Mouse (Mus musculus): Measurements from ENCODE around the gene Cse1l. TPM values are rescaled to one million over a fixed set of nuclear protein-coding genes. Genes with fewer than 3 reads are reported as not detected.

Cse1l gene
- total RNA-seq, 2 experiments from 2014 or later, result 51.0 to 56.1 TPM

DNA sequence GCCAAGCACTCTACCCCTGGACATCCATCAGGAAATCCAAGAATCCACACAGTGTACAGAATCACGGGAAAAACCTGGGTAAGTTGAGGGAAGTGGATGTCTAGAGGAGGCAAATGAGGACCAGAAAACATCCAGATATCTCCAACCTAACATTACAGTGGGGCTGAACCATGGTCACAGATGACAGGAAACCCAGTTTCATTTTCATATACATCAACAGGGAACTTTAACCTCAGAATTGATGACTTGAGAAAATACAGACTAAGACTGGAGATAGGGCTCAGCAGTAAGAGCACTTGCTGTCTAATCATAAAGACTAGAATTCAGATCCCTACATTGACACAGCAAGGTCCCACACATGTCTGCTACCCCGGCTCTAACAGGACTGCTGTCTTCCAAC lies 58.9 kb downstream of the Cse1l start:
- DNase-seq (ENCODE audit: low spot score in 2 of 2), result no peak

DNA sequence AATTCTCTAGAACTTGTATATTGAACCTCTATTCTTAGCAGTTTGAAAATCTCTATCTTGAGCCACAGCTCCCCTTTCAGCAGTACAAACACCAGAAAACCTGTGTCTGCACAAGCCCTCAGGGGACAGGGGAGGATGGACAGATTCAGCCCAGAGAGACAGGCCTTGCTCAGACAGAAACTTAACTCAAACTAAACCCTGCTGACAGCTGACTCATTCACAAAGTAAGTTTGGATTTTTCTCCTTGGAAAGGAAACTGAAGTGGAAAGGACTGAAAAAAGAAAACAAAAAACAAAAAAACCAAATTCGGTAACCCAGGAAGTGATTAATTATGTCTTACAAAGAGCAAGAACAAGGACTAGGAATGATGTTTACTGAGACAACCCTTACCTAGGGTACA lies 67.3 kb downstream of the Cse1l start:
- DNase-seq (ENCODE audit: low spot score in 2 of 2), result no peak

DNA sequence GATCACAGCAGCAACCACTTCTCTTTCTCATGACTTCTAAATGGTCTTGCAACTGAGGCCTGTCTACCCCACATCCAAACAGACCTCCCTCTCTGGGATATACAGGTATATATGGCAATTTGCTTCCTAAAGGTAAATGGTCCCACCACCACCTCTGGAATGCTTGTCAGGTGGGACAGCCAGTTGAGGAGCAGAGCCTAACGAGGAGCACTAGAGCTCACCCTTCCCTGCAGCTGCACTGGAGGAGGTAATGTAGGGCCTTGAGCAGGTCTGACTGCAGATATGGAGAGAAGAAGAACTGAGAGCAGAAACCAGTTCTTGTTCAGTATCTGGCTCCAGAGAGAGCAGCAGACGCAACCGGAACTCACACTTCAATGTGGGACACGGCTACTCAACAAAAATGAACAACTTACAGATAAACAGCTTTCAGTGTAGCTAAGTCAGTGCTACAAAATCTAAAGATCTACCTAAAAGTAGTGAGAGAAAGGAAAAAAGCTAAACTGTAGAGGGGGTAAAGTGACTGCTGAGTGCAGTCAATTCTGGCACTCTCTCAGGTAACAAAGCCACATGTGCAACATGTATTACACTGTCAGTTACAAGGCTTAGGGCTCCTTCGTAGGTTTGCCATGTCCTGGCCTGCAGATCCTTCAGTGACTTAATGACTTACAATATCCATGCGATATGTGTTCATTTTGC lies 68.5 kb downstream of the Cse1l start:
- DNase-seq (ENCODE audit: low spot score in 2 of 2), result no peak

DNA sequence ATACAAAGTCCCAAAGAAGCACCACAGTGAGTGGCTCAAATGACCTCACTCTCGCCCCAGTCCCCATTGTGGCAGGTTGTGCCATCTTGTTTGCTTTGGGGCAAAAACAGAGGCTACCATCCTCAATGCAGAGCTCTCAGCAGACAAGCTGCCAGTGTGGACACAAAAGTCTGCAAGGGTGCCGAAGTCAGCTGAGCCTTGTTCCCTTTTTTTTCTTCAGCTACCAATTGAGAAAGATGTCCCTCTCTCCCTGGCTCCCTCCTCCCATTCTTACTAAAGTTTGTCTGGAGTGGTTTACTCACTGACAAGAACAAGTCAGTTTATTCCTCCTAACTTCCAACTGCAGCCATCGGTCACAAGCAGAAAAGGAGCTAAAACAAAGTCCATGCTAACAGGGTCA lies 70.5 kb downstream of the Cse1l start:
- no peak for DNase-seq (ENCODE audit: low spot score in 2 of 2)

DNA sequence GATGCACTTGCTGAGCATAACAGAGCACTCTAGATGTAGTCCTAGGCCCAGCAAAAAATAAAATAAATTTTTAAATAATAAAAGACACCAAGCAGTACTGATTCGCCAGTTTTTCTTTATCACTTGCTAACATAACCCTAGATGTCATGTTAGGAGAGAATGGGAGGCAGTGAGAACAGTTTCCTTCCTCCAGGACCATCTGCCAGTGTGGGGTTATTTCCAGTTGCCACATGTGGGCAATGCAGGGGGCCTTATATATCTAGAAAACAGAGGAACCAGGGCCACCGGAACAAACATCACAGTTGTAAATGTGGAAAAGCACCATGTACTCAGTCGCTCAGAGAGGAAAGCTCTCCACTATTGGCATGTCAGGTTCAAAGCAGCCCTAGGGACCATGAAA lies 71.7 kb downstream of the Cse1l start:
- no peak for DNase-seq (ENCODE audit: low spot score in 2 of 2)

DNA sequence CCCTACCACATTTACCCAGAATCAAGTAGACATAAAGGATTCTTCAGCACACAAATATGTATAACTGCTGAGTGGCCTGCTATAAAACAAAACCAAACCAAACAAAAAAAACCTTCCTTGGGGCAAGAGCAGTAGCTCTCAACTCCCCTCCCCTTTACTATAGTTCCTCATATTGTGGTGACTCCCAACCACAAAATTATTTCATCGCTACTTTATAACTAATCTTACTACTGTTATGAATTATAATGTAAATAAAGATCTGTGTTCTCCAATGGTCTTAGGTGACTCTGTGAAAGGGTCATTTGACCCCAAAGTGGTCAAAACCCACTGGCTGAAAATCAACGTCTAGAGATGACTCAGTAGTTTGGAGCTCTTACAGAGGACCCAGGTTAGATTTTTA lies 74.3 kb downstream of the Cse1l start:
- no peak for DNase-seq (ENCODE audit: low spot score in 2 of 2)

DNA sequence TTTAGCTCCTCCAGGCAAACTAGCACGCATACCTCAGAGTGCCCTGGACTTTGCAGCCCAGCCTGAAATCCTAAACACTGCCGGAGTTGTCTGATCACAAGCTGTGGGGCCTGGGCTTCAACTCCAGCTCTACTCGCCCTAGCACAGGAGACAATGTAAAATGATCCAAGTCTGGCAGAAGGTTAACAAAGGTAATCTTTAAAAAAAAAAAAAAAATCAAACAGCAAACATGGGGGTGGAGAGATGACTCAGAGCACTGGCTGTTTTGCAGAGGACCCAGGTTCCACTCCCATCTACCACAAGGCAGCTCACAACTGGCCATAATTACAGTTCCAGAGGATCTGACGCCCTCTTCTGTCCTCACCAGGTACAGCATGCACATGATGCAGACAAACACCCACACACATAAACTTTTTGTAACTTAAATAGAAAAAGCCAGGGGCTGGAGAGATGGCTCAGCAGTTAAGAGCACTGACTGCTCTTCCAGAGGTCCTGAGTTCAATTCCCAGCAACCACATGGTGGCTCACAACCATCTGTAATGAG lies 77.6 kb downstream of the Cse1l start:
- DNase-seq (ENCODE audit: low spot score in 2 of 2), result no peak

DNA sequence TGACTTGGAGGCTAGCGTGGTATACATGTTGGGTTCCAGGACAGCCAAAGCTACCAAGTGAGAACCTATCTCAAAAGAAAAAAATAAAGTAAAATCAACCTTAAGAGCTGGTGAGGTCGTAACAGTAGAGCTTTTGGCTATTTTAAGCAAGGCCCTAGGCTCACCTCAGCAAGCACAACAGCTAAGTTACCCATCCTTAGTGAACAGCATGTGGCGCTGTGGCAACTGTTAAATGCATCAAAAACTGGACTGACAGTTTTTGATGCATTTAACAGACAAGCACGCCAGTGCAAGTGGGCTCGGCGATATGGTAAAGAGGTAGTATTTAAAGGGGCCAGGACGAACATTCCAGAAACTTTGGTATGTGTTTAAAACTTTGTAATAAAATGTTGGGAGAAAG lies 85.0 kb downstream of the Cse1l start:
- DNase-seq (ENCODE audit: low spot score in 2 of 2), result no peak

DNA sequence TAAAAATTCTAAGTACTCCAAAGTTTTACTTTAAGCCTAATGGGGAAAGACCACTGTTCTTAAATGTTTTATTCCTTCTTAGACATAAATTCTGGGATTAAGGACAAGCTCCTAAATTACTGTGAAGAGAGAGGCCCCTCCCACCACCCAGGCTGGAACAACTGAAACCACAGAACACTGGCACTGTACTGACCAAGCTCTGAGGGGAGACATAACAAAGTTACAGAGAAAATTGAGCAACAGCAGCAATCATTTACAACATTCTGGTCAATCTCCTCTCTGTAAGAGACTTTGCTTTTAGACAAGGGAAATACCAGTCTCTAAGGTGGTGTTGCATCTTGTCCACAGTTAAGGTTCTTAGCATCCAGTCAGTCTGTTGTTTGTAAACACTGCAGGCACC lies 86.1 kb downstream of the Cse1l start:
- DNase-seq (ENCODE audit: low spot score in 2 of 2), result no peak

DNA sequence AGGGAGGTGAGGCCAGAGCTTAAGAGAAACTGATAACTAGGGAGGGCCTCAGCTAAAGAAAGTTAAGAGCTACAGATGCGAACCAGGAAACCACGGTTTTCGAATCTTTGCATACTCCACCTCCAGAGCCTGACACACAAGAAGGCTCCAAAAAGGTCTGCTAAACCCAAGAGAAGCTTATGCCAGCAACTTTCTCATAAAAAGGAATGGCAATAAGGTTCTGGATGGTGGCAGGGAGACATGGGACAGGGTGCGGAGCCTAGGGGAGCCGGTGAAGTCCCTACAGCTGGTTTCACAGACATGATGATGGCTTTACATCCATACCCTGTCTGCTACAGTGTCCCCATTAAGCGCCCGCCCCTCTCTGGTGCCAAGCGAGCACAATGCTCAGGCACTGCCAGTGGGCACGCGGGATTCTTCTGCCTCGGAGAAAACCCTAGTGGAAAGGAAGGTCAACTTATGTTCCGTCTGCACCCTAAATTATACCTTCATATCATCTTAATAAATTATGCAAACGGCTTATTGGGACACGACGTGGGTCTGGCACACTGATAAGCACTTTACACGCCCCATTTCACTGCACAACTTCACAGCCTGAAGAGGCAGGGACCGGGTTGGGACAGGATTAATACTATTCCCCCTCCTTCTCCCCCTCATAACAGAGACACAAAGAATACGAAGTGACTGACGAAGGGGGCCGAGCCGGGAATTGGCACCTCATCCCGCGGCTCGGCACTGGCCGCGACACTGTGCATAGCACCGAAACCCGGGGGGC lies 89.4 kb downstream of the Cse1l start:
- peak; percentile 31 to 37 for DNase-seq (ENCODE audit: low spot score in 2 of 2)

Other genes with a start within 250 kb of the Cse1l start
- 10 to 100 TPM; 88.0 to 89.3 TPM for gene Prex1, start 192.2 kb upstream of the Cse1l start, total RNA-seq (2021)
- gene Trp53rkb, start 113.5 kb upstream of the Cse1l start, total RNA-seq (2021), result 1 to 10 TPM; 5.2 to 6.7 TPM
- 10 to 100 TPM; 44.5 to 46.0 TPM for gene Arfgef2, start 100.5 kb upstream of the Cse1l start, total RNA-seq (2021)
- 10 to 100 TPM; 69.5 to 70.3 TPM for gene Stau1, start 90.3 kb downstream of the Cse1l start, total RNA-seq (2021)
- gene Ddx27, start 109.2 kb downstream of the Cse1l start, total RNA-seq (2021), result 10 to 100 TPM; 29.3 to 30.1 TPM
- gene Znfx1, start 157.0 kb downstream of the Cse1l start, total RNA-seq (2021), result 10 to 100 TPM; 25.9 to 27.5 TPM

Measured in layer of hippocampus, postnatal 14 days (tissue).